ENCODE assay signal across 9 mouse cellular contexts in the genomic region with DNA sequence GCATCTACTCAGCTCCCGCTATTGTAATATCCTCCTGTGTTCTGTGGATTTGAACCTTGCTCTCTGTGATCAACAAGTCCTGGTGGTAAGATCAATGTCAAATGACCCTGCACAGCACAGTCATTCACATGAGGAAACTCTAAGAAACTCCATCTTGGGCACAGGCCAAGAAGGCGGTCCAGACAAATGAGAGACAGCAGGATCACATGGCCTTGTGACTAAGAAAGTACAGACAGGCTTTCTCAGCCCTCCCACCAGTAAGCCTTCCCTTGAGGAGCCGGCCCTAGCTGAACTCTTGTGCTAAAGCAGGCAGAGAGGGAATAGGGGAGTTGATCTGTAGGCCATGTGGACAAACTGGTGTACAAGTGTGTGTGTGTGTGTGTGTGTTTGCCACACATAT. TPM values are rescaled to one million over a fixed set of nuclear protein-coding genes. Genes with fewer than 3 reads are reported as not detected.
A peak's percentile ranks its signal among the peaks of the same experiment; 100 is the strongest.
DNase-seq lines count a peak whose midpoint lies in the region; ATAC-seq lines count a peak whose summit lies in the region.
"Had no signal": no experiment of that assay in that cellular context is flagged by ENCODE, and none has a peak within 500 bp of the region (broad histone marks: within the 10 kb centered on the region; RNA-seq: fewer than 3 reads in every experiment).

No protein-coding gene starts in this region.

- peak; percentile 60; the same call in 1 of the 2 replicates for ATAC-seq in kidney, embryonic 14.5 days (ENCODE audit: low FRiP score, low TSS enrichment)
- ATAC-seq in monocyte, adult 5-6 weeks (replicated peaks; ENCODE audit: insufficient number of reproducible peaks, low FRiP score, low TSS enrichment, poor library complexity, severe bottlenecking) = no peak

- WGBS in kidney, embryonic 14.5 days = 76% methylated on average over 3 of the region's 3 CpGs

- no peaks in the 10 kb centered on the region for H3K36me3 ChIP-seq in kidney, embryonic 14.5 days (ENCODE audit: control insufficient read depth, insufficient read depth, low read length)
- H3K36me3 ChIP-seq: midbrain, embryonic 10.5 days had no signal

- H3K9me3 ChIP-seq in kidney, embryonic 14.5 days (ENCODE audit: control insufficient read depth, low read length) = no peaks in the 10 kb centered on the region

- no peak overlapping the region for H3K27ac ChIP-seq in kidney, embryonic 14.5 days (ENCODE audit: low read depth, low read length)
- H3K27ac ChIP-seq: midbrain, embryonic 10.5 days had no signal

- no peak overlapping the region for H3K4me3 ChIP-seq in kidney, embryonic 14.5 days (ENCODE audit: low read length)
- H3K4me3 ChIP-seq: midbrain, embryonic 10.5 days had no signal

- H3K27me3 ChIP-seq in kidney, embryonic 14.5 days (ENCODE audit: control insufficient read depth, insufficient read depth, low read length) = no peaks in the 10 kb centered on the region

- no peak overlapping the region for H3K9ac ChIP-seq in kidney, embryonic 14.5 days (ENCODE audit: low read depth, low read length)

- H3K4me1 ChIP-seq in kidney, embryonic 14.5 days (ENCODE audit: control insufficient read depth, insufficient read depth, low read length) = no peaks in the 10 kb centered on the region

- H3K4me2 ChIP-seq in kidney, embryonic 14.5 days (replicated peaks; ENCODE audit: low read depth, low read length) = no peak overlapping the region

- DNase-seq in ovary, adult 18-20 months (ENCODE audit: low spot score) = peak; percentile 37
- no peak for DNase-seq in ovary, postnatal 10 days (ENCODE audit: low spot score)
- DNase-seq in fibroblast of lung, adult 2 months (ENCODE audit: low read depth) = peak; percentile 90
- peak; percentile 32 for DNase-seq in skeletal muscle tissue, adult 2 months (ENCODE audit: low read depth, low spot score)
- DNase-seq in thymus, postnatal 10 days (ENCODE audit: low spot score in 2 of 2) = no peak
- no peak for DNase-seq in layer of hippocampus, adult 9-10 months (ENCODE audit: low spot score)

RNA-seq across cellular contexts. Expression of a gene that starts 49.4 kb away (rescaled TPM):
- polyA plus RNA-seq in kidney, embryonic 14.5 days (2014; fragmentation: Nextera tagmentation; extraction: Ambion mirVana) = 15.4 and 22.6 TPM in 2 replicates
- total RNA-seq in monocyte, adult 5-6 weeks (2017) = 0.49 TPM in 1 of 3 replicates, not detected in the others

Comparison
In these comparisons a context has a peak if more than half of its experiments do, and no peak if none do; other contexts are left out.
1. DNase-seq: peak in ovary, adult 18-20 months (single experiment), fibroblast of lung, adult 2 months (single experiment) and skeletal muscle tissue, adult 2 months (single experiment); none in ovary, postnatal 10 days (single experiment), thymus, postnatal 10 days (0 of 2) and layer of hippocampus, adult 9-10 months (single experiment).